Mouse (Mus musculus) c-Kit-positive CD71-positive TER-119-negative erythroid progenitor cells, embryonic 14.5 days (primary cell): ENCODE measurements around the gene Gm19684.
"Not testable (repeated sequence)": the region's sequence is repeated elsewhere in the genome, so short reads cannot be mapped to it uniquely, and the experiment has no call there.

Experiments used
- DNase-seq: peaks from one replicate; pipeline ENCODE4 v3.0.0-alpha.2; 2013; ENCODE audit warnings: low read depth

Gm19684 gene

DNA sequence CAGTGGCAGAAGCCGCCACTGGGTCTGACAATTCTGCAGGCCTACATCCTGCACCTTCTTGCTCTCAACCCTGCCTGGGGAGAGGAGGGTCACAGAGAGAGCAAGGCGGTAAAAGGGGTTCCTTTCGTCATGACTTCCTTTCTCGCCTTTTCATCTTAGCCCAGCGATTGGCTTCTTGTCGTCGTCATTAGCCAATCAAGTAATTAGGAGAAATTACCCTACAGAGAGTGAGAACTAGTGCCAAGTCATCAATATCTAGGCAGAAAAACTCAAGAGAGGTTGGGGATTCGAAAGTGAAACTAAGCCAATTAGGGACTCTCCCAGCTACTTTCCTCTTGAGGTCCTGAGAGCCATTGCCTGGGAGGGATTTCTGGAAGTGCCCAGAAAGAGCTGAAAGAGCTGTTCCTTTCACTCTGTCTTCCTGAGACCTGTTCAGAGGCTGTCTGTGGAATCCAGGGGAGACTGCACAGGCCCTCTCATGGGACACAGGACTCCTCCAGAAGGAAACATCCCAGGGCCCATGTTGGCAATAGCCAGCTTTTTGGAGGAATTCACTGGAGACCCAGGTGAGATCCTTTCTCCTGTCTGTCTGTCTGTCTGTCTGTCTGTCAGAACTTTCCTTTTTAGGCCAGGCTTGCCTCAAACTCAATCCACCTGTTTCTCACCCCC lies at the start of gene Gm19684:
TSS of gene Gm19684 (plus strand) at position 327 of the 669 bp plus-strand sequence.
- peak; percentile 32 for DNase-seq

DNA sequence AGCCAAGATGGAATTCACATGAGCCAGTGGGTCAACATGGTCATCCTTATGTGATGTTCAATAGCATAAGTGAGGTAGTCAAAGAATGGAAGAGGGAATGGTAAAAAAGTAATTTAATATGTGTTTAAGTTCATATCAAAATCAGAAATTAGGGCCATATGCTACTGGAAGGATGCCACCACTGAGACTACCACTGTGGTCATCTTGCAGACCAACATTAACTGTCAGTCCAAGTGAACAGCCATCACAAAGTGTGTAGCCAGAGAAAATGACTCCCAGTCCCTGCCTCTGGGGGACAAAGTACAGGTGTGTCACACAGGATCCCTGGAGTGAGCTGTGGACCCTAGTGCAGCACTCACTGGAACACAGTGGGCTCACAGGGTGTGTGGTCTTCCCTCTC lies 39.6 kb upstream of the Gm19684 start:
- DNase-seq = not testable (repeated sequence)

DNA sequence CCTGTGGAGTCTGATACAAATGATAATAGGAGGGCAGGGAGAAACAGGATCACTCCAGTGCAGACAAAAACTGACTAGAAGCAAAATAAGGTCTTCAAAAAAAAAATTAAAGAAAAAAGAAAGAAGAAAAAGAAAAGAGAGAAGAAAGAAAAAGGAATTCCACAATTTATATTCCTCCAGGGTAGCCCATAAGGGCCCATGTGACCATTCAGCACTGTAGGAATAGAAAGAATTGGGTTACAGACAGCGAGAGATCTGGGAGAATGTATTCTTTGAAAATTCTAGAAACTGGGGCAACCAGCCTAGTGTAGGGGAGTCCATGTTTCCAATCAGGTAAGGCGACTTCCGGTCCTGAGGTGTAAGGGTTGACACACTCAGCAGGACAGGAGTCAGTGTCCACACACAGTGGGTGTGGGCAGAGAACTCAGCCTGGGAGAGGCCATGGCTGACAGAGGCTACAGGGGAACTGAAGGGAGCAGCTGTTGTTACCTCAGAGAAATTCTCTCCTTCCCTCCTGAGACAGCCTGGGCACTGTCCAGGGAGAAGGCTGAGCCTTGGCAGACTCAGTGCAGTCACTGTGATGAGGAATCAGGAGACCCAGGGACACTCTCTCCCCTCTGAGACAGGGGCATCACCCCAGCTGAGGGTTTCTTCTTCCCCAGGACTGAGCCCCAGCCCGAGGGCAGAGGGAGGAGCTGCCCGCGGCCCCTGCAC lies 38.8 kb upstream of the Gm19684 start:
- DNase-seq = not testable (repeated sequence)

DNA sequence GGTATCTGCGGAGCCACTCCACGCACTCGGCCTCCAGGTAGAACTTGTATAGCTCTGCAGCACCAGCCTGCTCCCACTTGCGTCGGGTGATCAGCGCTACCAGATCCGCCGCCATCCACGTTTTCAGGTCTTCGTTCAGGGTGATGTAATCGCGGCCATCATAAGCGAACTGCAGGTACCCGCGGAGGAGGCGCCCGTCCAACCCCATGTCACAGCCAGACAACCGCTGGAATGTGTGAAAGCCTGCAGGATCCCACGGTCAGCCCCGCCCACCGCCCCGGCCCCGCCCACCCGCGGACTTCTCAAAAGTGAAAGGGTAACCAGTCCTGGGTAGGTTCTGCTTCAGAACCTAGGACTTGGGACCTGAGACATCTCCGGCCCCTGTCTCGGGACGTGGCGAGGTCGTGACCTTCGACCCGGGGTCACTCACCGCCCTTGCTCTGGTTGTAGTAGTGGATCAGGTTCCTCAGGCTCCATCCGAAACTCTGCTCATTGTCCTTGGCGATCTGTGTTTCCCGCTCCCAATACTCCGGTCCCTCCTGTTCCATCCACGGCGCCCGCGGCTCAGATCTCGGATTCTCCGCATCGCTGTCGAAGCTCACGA lies 38.1 kb upstream of the Gm19684 start:
- no peak for DNase-seq

DNA sequence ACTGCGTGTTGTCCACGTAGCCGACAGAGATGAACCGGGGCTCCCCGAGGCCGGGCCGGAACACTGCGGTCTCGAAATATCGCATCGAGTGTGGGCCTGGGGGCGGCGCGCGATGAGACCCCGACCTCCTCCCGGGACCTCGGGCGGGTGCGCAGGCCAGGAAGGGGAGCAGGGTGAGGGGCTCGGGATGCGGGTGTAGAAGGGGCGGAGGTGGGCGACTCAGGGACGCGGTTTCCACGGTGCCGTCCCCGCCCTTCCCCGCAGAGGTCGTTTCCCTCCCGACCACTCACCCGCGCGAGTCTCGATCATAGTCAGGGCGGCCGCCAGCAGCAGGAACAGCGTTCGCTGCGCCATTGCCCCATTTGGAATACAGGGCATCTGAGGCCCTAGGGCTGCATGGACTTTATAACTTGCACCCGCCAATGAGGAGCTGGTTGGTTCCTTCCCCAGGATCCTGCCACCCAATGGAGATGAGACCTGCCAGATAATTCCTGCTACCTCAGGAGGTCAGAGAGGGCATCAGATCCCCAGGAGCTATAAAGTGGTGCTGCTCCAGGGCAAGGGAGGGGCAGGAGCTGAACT lies 37.5 kb upstream of the Gm19684 start:
- DNase-seq = no peak

DNA sequence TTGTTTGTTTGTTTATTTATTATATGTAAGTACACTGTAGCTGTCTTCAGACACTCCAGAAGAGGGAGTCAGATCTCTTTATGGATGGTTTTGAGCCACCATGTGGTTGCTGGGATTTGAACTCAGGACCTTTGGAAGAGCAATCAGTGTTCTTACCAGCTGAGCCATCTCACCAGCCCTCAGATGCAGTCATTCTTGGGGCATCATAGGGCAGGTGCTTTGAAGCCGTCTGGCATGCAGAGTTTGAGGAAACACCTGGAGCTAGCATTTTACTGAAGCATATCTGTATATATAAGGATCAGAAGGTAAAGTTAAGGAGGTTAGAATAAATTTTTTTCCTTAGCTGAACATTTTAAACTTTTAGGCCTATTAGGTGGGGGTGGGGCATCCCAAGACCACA lies 35.5 kb upstream of the Gm19684 start:
- not testable (repeated sequence) for DNase-seq

DNA sequence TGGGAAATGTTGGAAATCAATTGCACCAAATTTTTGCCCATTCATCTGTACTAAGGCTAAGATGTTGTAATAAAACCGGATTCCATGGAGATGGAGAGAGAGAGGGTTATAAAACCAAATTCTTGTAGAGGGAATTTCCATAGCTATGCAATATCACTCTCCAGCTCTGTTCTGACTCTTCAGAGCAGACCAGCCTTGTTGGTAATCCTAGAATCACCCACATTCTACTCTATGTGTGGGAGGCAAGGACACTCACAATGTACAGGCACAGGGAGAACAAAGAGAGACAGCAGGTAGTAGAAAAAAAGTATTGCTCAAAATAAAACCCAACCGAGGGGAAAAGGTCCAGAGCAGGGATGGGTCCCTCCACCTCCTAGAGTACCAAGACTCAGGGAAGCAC lies 29.5 kb upstream of the Gm19684 start:
- not testable (repeated sequence) for DNase-seq

DNA sequence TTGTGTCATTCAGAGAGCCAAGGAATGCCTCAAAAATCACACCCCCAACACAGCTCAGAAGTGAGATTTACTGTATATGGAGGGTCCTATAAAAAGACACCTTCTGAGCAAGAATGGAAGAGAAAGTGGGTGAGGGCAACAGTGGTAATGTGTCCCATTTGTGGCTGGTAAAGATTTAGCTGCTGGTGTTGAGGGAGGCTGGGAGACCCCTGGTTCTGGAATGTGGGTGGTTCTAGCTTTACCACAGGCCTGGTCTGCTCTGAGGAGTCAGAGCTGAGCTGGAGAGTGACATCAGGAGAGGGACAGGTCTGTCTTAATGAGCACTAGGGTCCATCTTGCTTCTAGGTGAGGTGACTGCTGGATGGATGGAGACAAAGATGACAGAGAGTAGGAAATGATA lies 29.0 kb upstream of the Gm19684 start:
- DNase-seq = not testable (repeated sequence)

DNA sequence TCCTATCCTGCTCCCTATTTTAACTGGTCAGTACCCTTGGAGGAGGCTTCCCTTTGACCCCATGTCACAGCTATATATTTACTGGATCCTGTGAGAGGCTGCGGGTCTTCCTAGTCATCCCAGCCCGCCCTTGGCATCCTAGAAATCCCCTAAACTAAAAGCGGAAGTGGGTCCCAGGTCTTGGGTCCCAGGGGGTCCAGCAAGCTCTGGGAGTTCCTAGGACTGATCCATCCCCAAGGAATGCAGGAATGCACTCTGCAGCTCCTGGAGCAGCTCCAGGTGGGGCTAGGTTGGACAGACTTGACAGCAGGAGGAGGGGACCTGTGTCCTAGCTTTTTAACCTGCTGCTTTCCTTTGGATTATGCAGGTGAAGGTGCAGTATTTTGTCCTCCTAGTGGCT lies 27.5 kb upstream of the Gm19684 start:
- no peak for DNase-seq

DNA sequence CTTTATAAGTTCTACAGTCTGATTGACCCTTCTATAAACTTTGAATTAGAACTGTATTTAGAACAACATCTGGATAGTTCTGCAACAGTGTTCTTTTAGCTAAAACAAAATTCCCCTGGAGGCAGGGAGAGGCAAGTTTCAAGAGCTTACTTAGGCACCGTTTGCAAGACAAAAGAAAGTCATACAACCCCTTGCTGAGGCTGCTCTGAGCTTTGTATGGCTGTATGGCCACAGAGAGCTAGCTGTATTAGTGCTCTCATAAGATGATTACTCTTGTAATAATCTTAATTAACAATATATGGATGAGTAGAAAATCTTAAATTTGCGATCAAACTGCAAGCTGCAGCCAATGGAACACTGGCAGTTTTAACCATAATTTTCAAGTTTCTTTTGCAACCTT lies 21.9 kb upstream of the Gm19684 start:
- DNase-seq = not testable (repeated sequence)

DNA sequence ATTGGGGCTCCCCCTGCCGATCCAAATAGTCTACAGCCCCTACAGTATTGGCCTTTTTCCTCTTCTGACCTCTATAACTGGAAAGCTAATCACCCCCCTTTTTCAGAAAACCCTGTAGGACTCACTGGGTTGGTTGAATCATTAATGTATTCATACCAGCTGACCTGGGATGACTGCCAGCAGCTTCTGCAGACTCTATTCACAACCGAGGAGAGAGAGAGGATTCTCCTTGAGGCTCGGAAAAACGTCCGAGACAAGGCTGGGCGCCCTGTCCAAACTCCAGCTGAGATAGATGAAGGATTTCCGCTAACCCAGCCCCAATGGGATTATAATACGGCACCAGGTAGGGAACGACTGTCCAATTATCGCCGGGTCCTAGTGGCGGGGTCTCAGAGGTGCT lies 19.4 kb upstream of the Gm19684 start:
- not testable (repeated sequence) for DNase-seq

DNA sequence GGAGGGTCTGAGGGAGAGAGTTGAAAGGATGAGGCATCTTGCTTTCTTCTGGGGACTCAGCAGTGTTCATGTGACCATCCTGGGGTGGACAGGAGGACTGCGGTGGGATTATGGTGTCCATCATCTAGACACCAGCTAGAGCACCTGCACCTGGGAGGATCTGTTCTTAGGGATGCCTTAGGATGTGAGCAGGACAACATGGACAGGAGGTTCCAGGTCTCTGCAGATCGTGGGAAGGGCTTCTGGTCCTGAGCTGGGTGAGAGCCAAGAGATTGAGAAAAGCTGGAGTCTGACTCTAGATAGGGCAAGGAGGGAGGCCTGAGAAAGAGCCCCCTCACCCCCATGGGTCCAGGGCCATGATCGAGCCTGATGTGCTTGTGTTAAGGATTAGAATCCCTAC lies 11.3 kb upstream of the Gm19684 start:
- not testable (repeated sequence) for DNase-seq

DNA sequence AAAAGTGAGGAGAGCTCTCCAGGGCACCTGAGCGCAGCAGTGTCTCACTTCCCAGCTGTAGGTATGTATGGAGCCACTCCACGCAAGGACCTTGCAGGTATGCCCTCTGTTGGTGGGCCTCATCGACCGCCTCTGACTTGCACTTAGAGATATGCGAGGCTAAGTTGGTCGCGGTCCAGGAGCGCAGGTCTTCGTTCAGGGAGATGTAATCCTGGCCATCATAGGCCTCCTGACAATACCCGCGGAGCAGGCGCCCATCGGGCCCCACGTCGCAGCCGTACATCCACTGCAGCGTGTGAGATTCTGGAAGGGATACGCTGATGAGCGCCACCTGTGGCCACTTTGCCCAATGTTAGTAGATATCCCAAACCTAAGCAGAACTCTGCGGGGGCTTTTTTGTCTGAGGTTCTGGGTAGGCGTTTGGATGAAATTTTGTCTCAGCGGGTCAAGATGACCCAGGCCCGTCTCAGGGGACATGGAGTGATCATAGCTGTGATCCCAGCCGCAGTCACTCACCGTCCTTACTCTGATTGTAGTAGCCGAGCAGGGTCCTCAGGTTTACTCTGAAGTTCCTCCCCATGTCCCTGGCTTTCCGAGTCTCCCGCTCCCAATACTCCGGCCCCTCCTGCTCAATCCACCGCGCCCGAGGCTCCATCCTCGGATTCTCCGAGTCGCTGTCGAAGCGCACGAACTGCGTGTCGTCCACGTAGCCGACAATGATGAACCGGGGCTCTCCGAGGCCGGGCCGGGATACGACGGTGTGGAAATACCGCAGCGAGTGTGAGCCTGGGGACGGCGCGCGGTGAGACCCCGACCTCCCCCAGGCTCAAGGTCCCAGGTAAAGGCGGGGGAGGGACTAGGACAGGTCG lies 10.6 kb upstream of the Gm19684 start:
- not testable (repeated sequence) for DNase-seq

DNA sequence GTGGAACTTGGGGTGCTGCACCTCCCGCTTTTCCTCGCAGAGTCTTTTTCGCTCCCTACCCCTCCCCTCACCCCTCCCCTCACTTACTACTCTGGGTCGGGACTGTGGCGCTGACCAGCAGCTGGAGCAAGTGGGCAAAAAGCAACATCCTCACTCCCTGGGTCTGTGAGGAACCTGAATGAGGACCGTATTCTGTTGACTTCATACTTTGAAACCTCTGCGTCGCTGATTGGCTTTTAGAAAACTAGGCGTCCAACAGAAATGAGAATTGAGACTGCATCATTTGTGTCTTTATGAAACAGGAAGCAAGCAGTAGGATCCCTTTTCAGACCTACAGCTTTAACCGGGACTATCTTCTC lies 10.0 kb upstream of the Gm19684 start:
- peak; percentile 16 for DNase-seq

DNA sequence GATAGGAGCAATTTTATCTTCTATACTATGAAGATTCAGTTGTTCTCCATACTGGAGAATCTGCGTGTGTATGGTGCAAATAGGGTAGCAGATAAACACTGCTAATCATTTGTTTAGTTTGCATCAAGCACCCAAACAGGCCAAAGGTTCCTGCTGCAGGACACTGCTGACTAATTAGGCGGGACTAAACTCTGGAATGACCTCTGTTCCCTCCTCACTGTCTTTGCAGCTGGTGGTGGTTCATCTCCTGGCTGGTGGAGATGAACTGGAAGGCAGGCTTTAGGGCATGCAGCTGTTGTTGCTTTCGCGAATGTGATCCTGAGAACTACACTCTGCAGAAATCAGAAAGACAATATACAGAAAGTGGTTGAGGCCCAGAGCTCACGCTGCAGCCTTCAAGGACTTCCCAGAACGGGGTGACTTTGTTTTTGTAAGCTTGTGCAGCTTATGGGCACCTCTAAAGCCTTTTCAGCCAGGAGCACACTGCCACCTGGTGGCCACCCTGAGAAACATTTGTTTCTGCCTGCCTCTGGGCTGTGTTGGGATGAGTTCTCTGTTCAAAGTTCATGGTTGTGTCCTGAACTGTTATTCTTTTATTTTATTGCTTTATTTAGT lies 7.4 kb upstream of the Gm19684 start:
- DNase-seq = peak; percentile 15

DNA sequence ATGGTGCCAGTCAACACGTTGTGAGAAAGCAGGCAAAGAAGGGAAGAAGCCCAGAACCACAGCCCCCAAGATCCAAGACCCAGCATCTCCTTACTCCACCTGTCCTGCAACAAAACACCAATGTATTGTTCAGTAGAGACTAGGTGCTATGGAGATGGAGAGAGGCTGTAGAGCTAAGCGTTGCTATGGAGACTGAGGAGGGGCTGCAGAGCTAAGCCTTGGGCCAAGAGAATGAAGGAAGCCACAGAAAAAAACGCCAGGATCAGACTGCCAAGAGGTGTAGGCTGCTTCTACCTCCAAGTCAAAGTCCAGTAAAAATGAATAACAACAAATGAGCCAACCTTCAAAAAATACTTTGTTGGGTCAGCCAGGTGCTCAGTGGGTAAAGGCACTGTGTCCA lies 4.9 kb upstream of the Gm19684 start:
- DNase-seq = not testable (repeated sequence)

DNA sequence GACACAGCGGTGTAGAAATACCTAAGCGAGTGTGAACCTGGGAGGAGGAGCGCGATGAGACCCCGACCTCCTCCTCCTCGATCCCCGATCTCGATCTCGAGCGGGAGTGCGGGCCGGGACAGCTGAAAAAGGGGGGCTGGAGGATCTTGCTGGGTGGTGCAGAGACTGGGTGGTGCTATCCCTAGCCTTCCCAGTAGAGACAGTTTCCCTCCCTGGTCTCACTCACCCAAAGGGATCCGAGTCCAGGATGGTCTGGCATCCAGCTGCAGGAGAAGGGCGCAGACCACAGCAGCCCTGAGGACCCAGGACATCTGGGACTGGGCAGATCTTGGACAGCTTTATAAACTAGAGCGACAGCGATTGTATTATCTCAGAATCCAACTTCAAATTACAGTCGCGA lies 639 bp upstream of the Gm19684 start:
- not testable (repeated sequence) for DNase-seq

DNA sequence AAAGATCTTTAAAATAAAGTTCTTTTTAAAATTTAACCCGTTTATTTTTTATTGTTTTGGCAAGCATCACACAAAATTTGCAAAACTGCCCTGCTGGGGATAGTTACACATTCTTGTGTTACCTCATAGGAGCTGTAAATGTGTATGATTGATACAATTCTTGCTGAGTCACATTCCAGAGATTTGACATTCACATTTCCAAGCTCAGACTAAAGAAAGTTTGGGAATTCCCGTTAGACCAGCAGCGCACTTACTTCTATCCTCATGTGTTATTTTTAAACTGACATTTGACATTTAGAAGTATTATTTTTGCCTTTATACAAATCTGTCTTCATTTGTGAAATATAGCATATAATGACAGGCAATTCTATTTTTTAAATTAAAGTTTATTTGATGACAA lies 2.6 kb downstream of the Gm19684 start:
- DNase-seq = not testable (repeated sequence)

DNA sequence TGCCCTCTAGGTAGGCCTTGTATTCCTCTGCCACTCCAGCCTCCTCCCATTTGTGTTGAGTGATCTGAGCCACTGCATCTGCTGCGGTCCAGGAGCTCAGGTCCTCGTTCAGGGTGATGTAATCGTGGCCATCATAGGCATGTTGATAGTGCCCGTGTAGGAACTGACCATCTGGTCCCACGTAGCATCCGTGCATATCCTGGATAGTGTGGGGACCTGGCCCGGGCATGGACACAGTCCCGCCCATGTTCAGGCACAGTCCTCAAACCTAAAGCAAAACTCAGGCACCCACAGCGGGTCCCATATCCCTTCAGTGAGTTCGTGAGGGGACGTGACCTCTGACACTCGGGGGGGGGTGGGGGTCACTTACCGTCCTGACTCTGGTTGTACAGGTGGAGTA lies 7.0 kb downstream of the Gm19684 start:
- DNase-seq = not testable (repeated sequence)

DNA sequence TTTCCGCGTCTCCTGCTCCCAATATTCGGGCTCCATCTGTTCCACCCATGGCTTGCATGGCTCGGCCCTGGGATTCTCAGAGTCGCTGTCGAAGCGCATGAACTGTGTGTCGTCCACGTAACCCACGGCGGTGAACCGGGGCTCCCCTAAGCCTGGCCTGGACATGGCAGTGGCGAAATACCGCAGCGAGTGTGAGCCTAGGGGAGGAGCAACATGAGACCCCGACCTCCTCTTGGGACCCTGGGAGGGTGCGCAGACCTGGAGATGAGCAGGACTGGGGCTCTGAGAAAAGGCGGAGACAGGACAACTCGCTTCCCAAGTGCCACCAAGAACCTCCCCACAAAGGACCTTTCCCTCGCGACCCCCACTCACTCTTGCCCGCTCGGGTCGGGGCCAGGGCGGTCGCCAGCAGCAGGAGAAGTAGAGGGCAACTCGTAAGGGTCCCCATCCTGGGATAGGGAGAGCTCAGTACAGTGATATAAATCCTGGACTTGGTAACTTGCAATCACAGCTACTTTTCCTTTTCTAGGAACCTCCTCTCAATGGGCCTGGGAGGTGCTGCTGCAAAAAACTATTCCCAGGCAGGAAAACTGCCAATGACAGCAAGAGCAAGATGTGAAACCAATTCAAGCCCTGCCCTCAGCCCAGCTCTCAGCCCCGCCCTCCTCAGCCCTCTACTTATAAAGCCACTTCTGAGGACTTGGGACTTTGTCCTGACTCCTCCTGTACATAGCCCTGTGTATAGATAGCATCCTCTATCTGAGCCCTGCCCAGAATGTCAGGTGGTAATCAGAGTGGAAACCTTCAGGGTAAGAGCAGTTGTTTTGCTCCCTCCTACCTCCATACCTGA lies 7.7 kb downstream of the Gm19684 start, which contains the start of gene Gm7030:
TSS of gene Gm7030 (minus strand) at position 458 of the 850 bp plus-strand sequence.
- not testable (repeated sequence) for DNase-seq
